Mouse (Mus musculus): ENCODE results near the gene Cir1.
A peak's percentile ranks its signal among the peaks of the same experiment; 100 is the strongest.

Cir1 gene

GRCm38 (mm10) chr2:73271459-73272161 lies 40.9 kb downstream of the Cir1 start, which contains the start of gene Sp9:
Sp9 (plus strand) TSS chr2:73271925.
- DNase-seq = peak; percentile 19 to 48

GRCm38 (mm10) chr2:73270593-73271458 lies 41.7 kb downstream of the Cir1 start:
- peak in 1 of 2 experiments; percentile 26 for DNase-seq

- DNase-seq = no peak
Observed at GRCm38 (mm10) chr2:73270071-73270592, 42.4 kb downstream of the Cir1 start.

GRCm38 (mm10) chr2:73269666-73270065 lies 42.8 kb downstream of the Cir1 start:
- DNase-seq = peak in 1 of 2 experiments; percentile 24

GRCm38 (mm10) chr2:73268836-73269395 lies 43.6 kb downstream of the Cir1 start:
- no peak for DNase-seq

- no peak for DNase-seq
Observed at GRCm38 (mm10) chr2:73268281-73268680, 44.2 kb downstream of the Cir1 start.

- no peak for DNase-seq
Observed at GRCm38 (mm10) chr2:73267818-73268217, 44.7 kb downstream of the Cir1 start.

GRCm38 (mm10) chr2:73267231-73267630 lies 45.3 kb downstream of the Cir1 start:
- DNase-seq = no peak

- DNase-seq = no peak
Observed at GRCm38 (mm10) chr2:73266623-73267022, 45.9 kb downstream of the Cir1 start.

GRCm38 (mm10) chr2:73266011-73266410 lies 46.5 kb downstream of the Cir1 start:
- peak in 1 of 2 experiments; percentile 23 for DNase-seq

GRCm38 (mm10) chr2:73264611-73265195 lies 47.8 kb downstream of the Cir1 start:
- no peak for DNase-seq

GRCm38 (mm10) chr2:73263794-73264610 lies 48.5 kb downstream of the Cir1 start:
- peak in 1 of 2 experiments; percentile 14 for DNase-seq

- DNase-seq = no peak
Observed at GRCm38 (mm10) chr2:73263172-73263765, 49.2 kb downstream of the Cir1 start.

- DNase-seq = no peak
Observed at GRCm38 (mm10) chr2:73248701-73249100, 63.8 kb downstream of the Cir1 start.

GRCm38 (mm10) chr2:73241299-73241698 lies 71.2 kb downstream of the Cir1 start:
- no peak for DNase-seq
